Mouse (Mus musculus) embryonic facial prominence, embryonic 15.5 days (tissue): ENCODE data around the gene Gm8947. TPM values are rescaled to one million over a fixed set of nuclear protein-coding genes. Genes with fewer than 3 reads are reported as not detected.
A peak's percentile ranks its signal among the peaks of the same experiment; 100 is the strongest.
"Not testable (repeated sequence)": the region's sequence is repeated elsewhere in the genome, so short reads cannot be mapped to it uniquely, and the experiment has no call there.

Experiments
- ATAC-seq: fragments of 200-750 bp; cut with Nextera tagmentation; 2 replicates; pipeline ENCODE4 v1.8.0; 2017; ENCODE audit warnings: low read depth, moderate TSS enrichment; ENCODE audit not compliant: insufficient number of reproducible peaks, low FRiP score, low TSS enrichment
- H3K27ac ChIP-seq: fragments of 300-500 bp; sonication (generic); replicated peaks from 2 replicates; pipeline ENCODE4 v1.5.1; 2015; ENCODE audit warnings: mild to moderate bottlenecking, inconsistent platforms
- H3K27me3 ChIP-seq: fragments of 300-500 bp; sonication (generic); 2 replicates; pipeline ENCODE4 v1.6.1; 2015; ENCODE audit warnings: inconsistent platforms
- H3K36me3 ChIP-seq: fragments of 300-500 bp; sonication (generic); 2 replicates; pipeline ENCODE4 v1.6.1; 2015; ENCODE audit warnings: mild to moderate bottlenecking, inconsistent platforms
- H3K4me1 ChIP-seq: fragments of 300-500 bp; sonication (generic); 2 replicates; pipeline ENCODE4 v1.6.1; 2015; ENCODE audit warnings: inconsistent platforms
- H3K4me2 ChIP-seq: fragments of 300-500 bp; sonication (generic); replicated peaks from 2 replicates; pipeline ENCODE4 v1.6.1; 2015; ENCODE audit warnings: mild to moderate bottlenecking, inconsistent platforms
- H3K4me3 ChIP-seq: fragments of 300-500 bp; sonication (generic); replicated peaks from 2 replicates; pipeline ENCODE4 v1.5.1; 2015; ENCODE audit warnings: mild to moderate bottlenecking, inconsistent platforms
- H3K9ac ChIP-seq: fragments of 300-500 bp; sonication (generic); 2 replicates; pipeline ENCODE4 v1.6.1; 2015; ENCODE audit warnings: inconsistent platforms
- H3K9me3 ChIP-seq: fragments of 300-500 bp; sonication (generic); replicated peaks from 2 replicates; pipeline ENCODE4 v1.6.1; 2016; ENCODE audit warnings: inconsistent platforms
- whole genome bisulfite sequencing: fragments of 180-500 bp; shearing (Covaris S2); methylation state at CpG from one replicate; pipeline ENCODE4 v1.1.7; 2015; 5-methylcytosine and 5-hydroxymethylcytosine counted together
- polyA plus RNA-seq: library from polyadenylated mRNA; unstranded; fragments of >200 nt; fragmentation: Nextera tagmentation; extraction: Ambion mirVana; gene quantifications from 2 replicates; pipeline ENCODE4 v1.2.1, GENCODE M21; 2015

Gene Gm8947
- polyA plus RNA-seq, 1 experiment from 2014 or later, result 0.44 TPM

GRCm38 (mm10) chr1:151158857-151159510 lies 33.2 kb upstream of the Gm8947 start:
- no peak for ATAC-seq
- Histone ChIP-seq H3K27ac (no peak overlapping the region), H3K4me3 (no peak overlapping the region), H3K4me1 (no peaks in the 10 kb centered on the region), H3K27me3 (no peaks in the 10 kb centered on the region), H3K4me2 (no peak overlapping the region), H3K9me3 (no peaks in the 10 kb centered on the region), H3K9ac (no peak overlapping the region), H3K36me3 (no peaks in the 10 kb centered on the region)
- WGBS, result 91% methylated on average over 2 of the region's 2 CpGs

GRCm38 (mm10) chr1:151166031-151166430 lies 26.1 kb upstream of the Gm8947 start:
- H3K36me3 ChIP-seq, result no peaks in the 10 kb centered on the region
- no peak overlapping the region for H3K4me2 ChIP-seq
- H3K9ac ChIP-seq, result no peak overlapping the region
- WGBS, result 36% methylated on average over 8 of the region's 8 CpGs
- no peak overlapping the region for H3K4me3 ChIP-seq
- no peak for ATAC-seq
- no peak overlapping the region for H3K27ac ChIP-seq
- H3K4me1 ChIP-seq, result no peaks in the 10 kb centered on the region
- H3K27me3 ChIP-seq, result no peaks in the 10 kb centered on the region
- no peaks in the 10 kb centered on the region for H3K9me3 ChIP-seq

GRCm38 (mm10) chr1:151167297-151168047 lies 24.7 kb upstream of the Gm8947 start:
- Histone ChIP-seq H3K27me3 (no peaks in the 10 kb centered on the region), H3K36me3 (no peaks in the 10 kb centered on the region), H3K9me3 (no peaks in the 10 kb centered on the region), H3K4me3 (no peak overlapping the region), H3K27ac (no peak overlapping the region), H3K4me1 (no peaks in the 10 kb centered on the region), H3K9ac (no peak overlapping the region), H3K4me2 (no peak overlapping the region)
- WGBS, result 47% methylated on average over 12 of the region's 12 CpGs
- no peak for ATAC-seq

- Histone ChIP-seq H3K36me3 (no peaks in the 10 kb centered on the region), H3K4me3 (no peak overlapping the region), H3K4me2 (no peak overlapping the region), H3K27ac (no peak overlapping the region), H3K27me3 (no peaks in the 10 kb centered on the region), H3K9ac (no peak overlapping the region), H3K9me3 (no peaks in the 10 kb centered on the region), H3K4me1 (no peaks in the 10 kb centered on the region)
- no peak for ATAC-seq
- WGBS, result 57% methylated on average over 3 of the region's 3 CpGs
These were observed 23.5 kb upstream of the Gm8947 start for GRCm38 (mm10) chr1:151168637-151169036.

- no peak overlapping the region for H3K4me2 ChIP-seq
- H3K4me3 ChIP-seq, result no peak overlapping the region
- no peaks in the 10 kb centered on the region for H3K9me3 ChIP-seq
- H3K4me1 ChIP-seq, result no peaks in the 10 kb centered on the region
- no peak for ATAC-seq
- 78% methylated on average over 2 of the region's 2 CpGs for WGBS
- H3K27ac ChIP-seq, result no peak overlapping the region
- H3K9ac ChIP-seq, result no peak overlapping the region
- H3K36me3 ChIP-seq, result no peaks in the 10 kb centered on the region
- H3K27me3 ChIP-seq, result no peaks in the 10 kb centered on the region
These were observed 20.4 kb upstream of the Gm8947 start for GRCm38 (mm10) chr1:151171572-151172461.

- Histone ChIP-seq H3K36me3 (no peaks in the 10 kb centered on the region), H3K4me2 (peak overlapping the region; percentile 31), H3K4me3 (peak overlapping the region; percentile 21), H3K9ac (no peak overlapping the region), H3K4me1 (0 out of 2 replicates have a peak, but pooled peaks cover 4% of the 10 kb centered on the region), H3K27ac (0 out of 2 replicates have a peak overlapping the region, but pooled peaks have one; percentile 4), H3K27me3 (no peaks in the 10 kb centered on the region), H3K9me3 (no peaks in the 10 kb centered on the region)
- ATAC-seq, result no peak
- WGBS, result 14% methylated on average over 9 of the region's 10 CpGs
These were observed 14.9 kb upstream of the Gm8947 start for GRCm38 (mm10) chr1:151177030-151177936.

GRCm38 (mm10) chr1:151177937-151178271 lies 14.3 kb upstream of the Gm8947 start:
- 0 out of 2 replicates have a peak overlapping the region, but pooled peaks have one; percentile 4 for H3K27ac ChIP-seq
- H3K36me3 ChIP-seq, result no peaks in the 10 kb centered on the region
- no peaks in the 10 kb centered on the region for H3K27me3 ChIP-seq
- no peak overlapping the region for H3K9ac ChIP-seq
- H3K9me3 ChIP-seq, result no peaks in the 10 kb centered on the region
- no peak for ATAC-seq
- H3K4me1 ChIP-seq, result 0 out of 2 replicates have a peak, but pooled peaks cover 4% of the 10 kb centered on the region
- peak overlapping the region; percentile 21 for H3K4me3 ChIP-seq
- peak overlapping the region; percentile 31 for H3K4me2 ChIP-seq
- 14% methylated on average over 4 of the region's 4 CpGs for WGBS

GRCm38 (mm10) chr1:151178505-151179083 lies 13.6 kb upstream of the Gm8947 start:
- ATAC-seq, result no peak
- no peak overlapping the region for H3K27ac ChIP-seq
- no peak overlapping the region for H3K9ac ChIP-seq
- no peak overlapping the region for H3K4me3 ChIP-seq
- no peaks in the 10 kb centered on the region for H3K36me3 ChIP-seq
- no peaks in the 10 kb centered on the region for H3K27me3 ChIP-seq
- no peak overlapping the region for H3K4me2 ChIP-seq
- no peaks in the 10 kb centered on the region for H3K9me3 ChIP-seq
- 63% methylated on average over 2 of the region's 2 CpGs for WGBS
- H3K4me1 ChIP-seq, result 0 out of 2 replicates have a peak, but pooled peaks cover 4% of the 10 kb centered on the region

- Histone ChIP-seq H3K27ac (no peak overlapping the region), H3K27me3 (no peaks in the 10 kb centered on the region), H3K9ac (no peak overlapping the region), H3K4me3 (no peak overlapping the region), H3K36me3 (no peaks in the 10 kb centered on the region), H3K4me1 (0 out of 2 replicates have a peak, but pooled peaks cover 4% of the 10 kb centered on the region), H3K4me2 (no peak overlapping the region), H3K9me3 (no peaks in the 10 kb centered on the region)
- WGBS, result 84% methylated on average over 2 of the region's 2 CpGs
- no peak for ATAC-seq
These were observed 12.0 kb upstream of the Gm8947 start for GRCm38 (mm10) chr1:151180167-151180566.

- not testable (repeated sequence) for H3K9ac ChIP-seq, ATAC-seq, H3K4me3 ChIP-seq, H3K27me3 ChIP-seq, H3K4me1 ChIP-seq, H3K4me2 ChIP-seq, H3K9me3 ChIP-seq, H3K27ac ChIP-seq, H3K36me3 ChIP-seq
- WGBS, result no CpG with 5 or more reads among the region's 7 CpGs
These were observed 9.9 kb upstream of the Gm8947 start, which contains the start of gene Gm47985 for GRCm38 (mm10) chr1:151182266-151182665. TSS of gene Gm47985 (plus strand) at chr1:151182537.
